Mouse (Mus musculus) hindbrain, embryonic 11.5 days (tissue): Measurements from ENCODE around the gene Art5. TPM values are rescaled to one million over a fixed set of nuclear protein-coding genes. Genes with fewer than 3 reads are reported as not detected.

Experiments
- polyA plus RNA-seq: library from polyadenylated mRNA; unstranded; fragments of >200 nt; fragmentation: Nextera tagmentation; extraction: Ambion mirVana; gene quantifications from 2 replicates; pipeline ENCODE4 v1.2.1, GENCODE M21; 2014

Art5 gene
- polyA plus RNA-seq, 1 experiment from 2014 or later = 2.3 TPM

Other genes with a start within 250 kb of the Art5 start
- 90.2 and 91.3 TPM in 2 replicates for gene Anapc15, start 245.8 kb downstream of the Art5 start, polyA plus RNA-seq
- 11.5 and 12.1 TPM in 2 replicates for gene Folr1, start 238.7 kb downstream of the Art5 start, polyA plus RNA-seq
- 127 TPM in 2 replicates for gene Lamtor1, start 203.6 kb downstream of the Art5 start, polyA plus RNA-seq
- gene Tomt, start 203.1 kb downstream of the Art5 start, polyA plus RNA-seq = 0.48 and 0.89 TPM in 2 replicates
- 11.4 and 12.2 TPM in 2 replicates for gene Lrrc51, start 175.6 kb downstream of the Art5 start, polyA plus RNA-seq
- gene Numa1, start 175.4 kb downstream of the Art5 start, polyA plus RNA-seq = 86.9 and 88.9 TPM in 2 replicates
- gene Il18bp, start 90.8 kb downstream of the Art5 start, polyA plus RNA-seq = 3.1 and 4.4 TPM in 2 replicates
- 27.1 and 29.8 TPM in 2 replicates for gene Rnf121, start 44.0 kb downstream of the Art5 start, polyA plus RNA-seq
- gene Xndc1, start 44.0 kb downstream of the Art5 start, polyA plus RNA-seq = 19.5 and 23.3 TPM in 2 replicates
- 1.0 and 2.0 TPM in 2 replicates for gene Xntrpc, start 43.8 kb downstream of the Art5 start, polyA plus RNA-seq
- gene Trpc2, start 26.4 kb downstream of the Art5 start, polyA plus RNA-seq = 0.28 and 0.42 TPM in 2 replicates
- gene Art1, start 7.7 kb downstream of the Art5 start, polyA plus RNA-seq = 0.88 and 0.96 TPM in 2 replicates
- gene Chrna10, start 7.3 kb upstream of the Art5 start, polyA plus RNA-seq = not detected in 2 replicates
- 40.0 and 42.1 TPM in 2 replicates for gene Nup98, start 100.7 kb upstream of the Art5 start, polyA plus RNA-seq
- 47.4 and 50.3 TPM in 2 replicates for gene Pgap2, start 100.7 kb upstream of the Art5 start, polyA plus RNA-seq
- gene Rhog, start 146.6 kb upstream of the Art5 start, polyA plus RNA-seq = 35.3 and 35.5 TPM in 2 replicates
- 9.3 and 10.3 TPM in 2 replicates for gene Stim1, start 158.3 kb upstream of the Art5 start, polyA plus RNA-seq